Mouse (Mus musculus) intestine, postnatal 0 days (tissue): Measurements from ENCODE around the gene Psme1. TPM values are rescaled to one million over a fixed set of nuclear protein-coding genes. Genes with fewer than 3 reads are reported as not detected.

ENCODE experiments used
- ATAC-seq: fragments of 200-750 bp; cut with Nextera tagmentation; 2 replicates; pipeline ENCODE4 v1.8.0; 2017; ENCODE audit warnings: mild to moderate bottlenecking, moderate TSS enrichment, moderate library complexity
- H3K27ac ChIP-seq: fragments of 300-500 bp; sonication (generic); 2 replicates; pipeline ENCODE4 v1.5.1; 2014; ENCODE audit warnings: mild to moderate bottlenecking, low read depth, low read length, moderate library complexity
- H3K27me3 ChIP-seq: fragments of 300-500 bp; sonication (generic); replicated peaks from 2 replicates; pipeline ENCODE4 v1.6.1; 2014; ENCODE audit warnings: low read length, mixed read lengths; ENCODE audit not compliant: control insufficient read depth, insufficient read depth
- H3K36me3 ChIP-seq: fragments of 300-500 bp; sonication (generic); 2 replicates; pipeline ENCODE4 v1.6.1; 2014; ENCODE audit warnings: mild to moderate bottlenecking, moderate library complexity; ENCODE audit not compliant: control insufficient read depth, insufficient read depth
- H3K4me1 ChIP-seq: fragments of 300-500 bp; sonication (generic); replicated peaks from 2 replicates; pipeline ENCODE4 v1.6.1; 2014; ENCODE audit warnings: antibody characterized with exemption, low read length, mixed read lengths; ENCODE audit not compliant: control insufficient read depth, insufficient read depth
- H3K4me2 ChIP-seq: fragments of 300-500 bp; sonication (generic); replicated peaks from 2 replicates; pipeline ENCODE4 v1.6.1; 2014; ENCODE audit warnings: low read depth, mild to moderate bottlenecking, moderate library complexity
- H3K4me3 ChIP-seq: fragments of 300-500 bp; sonication (generic); 2 replicates; pipeline ENCODE4 v1.5.1; 2014; ENCODE audit warnings: low read depth, low read length
- H3K9ac ChIP-seq: fragments of 300-500 bp; sonication (generic); 2 replicates; pipeline ENCODE4 v1.6.1; 2014; ENCODE audit warnings: mild to moderate bottlenecking, low read depth, low read length
- H3K9me3 ChIP-seq: fragments of 300-500 bp; sonication (generic); 2 replicates; pipeline ENCODE4 v1.6.1; 2016; ENCODE audit warnings: mixed run types; ENCODE audit not compliant: control insufficient read depth
- CTCF ChIP-seq: sonication (generic); IDR thresholded peaks from 2 replicates; pipeline ENCODE4 v1.5.1; 2016; ENCODE audit warnings: low read depth, mild to moderate bottlenecking, control low read depth, antibody characterized with exemption, moderate library complexity
- WGBS: fragments of 180-500 bp; shearing (Covaris S2); extraction: QIAGEN DNeasy Blood & Tissue Kit; methylation state at CpG from one replicate; pipeline ENCODE4 v1.1.7; 2014; 5-methylcytosine and 5-hydroxymethylcytosine counted together
- polyA plus RNA-seq: library from polyadenylated mRNA; unstranded; fragments of >200 nt; fragmentation: Nextera tagmentation; extraction: Ambion mirVana; gene quantifications from 2 replicates; pipeline ENCODE4 v1.2.1, GENCODE M21; 2015

Psme1 gene
- polyA plus RNA-seq, 1 experiment from 2014 or later: 283 TPM

GRCm38 (mm10) chr14:55603633-55604576 lies 26.0 kb downstream of the Psme1 start:
- peak overlapping the region; percentile 68 for H3K4me2 ChIP-seq
- H3K36me3 ChIP-seq: peaks cover 79% of the 10 kb centered on the region

GRCm38 (mm10) chr14:55604823-55605222 lies 26.9 kb downstream of the Psme1 start:
- no peaks in the 10 kb centered on the region for H3K9me3 ChIP-seq
- H3K4me1 ChIP-seq: 0 out of 2 replicates have a peak, but pooled peaks cover 11% of the 10 kb centered on the region
- no peaks in the 10 kb centered on the region for H3K27me3 ChIP-seq
- no peak for ATAC-seq
- WGBS: 88% methylated on average over 11 of the region's 11 CpGs
- H3K4me3 ChIP-seq: peak overlapping the region; percentile 55
- no peak for TF ChIP-seq CTCF
- peak overlapping the region; percentile 66 for H3K9ac ChIP-seq
- H3K4me2 ChIP-seq: peak overlapping the region; percentile 68
- H3K36me3 ChIP-seq: peaks cover 78% of the 10 kb centered on the region
- H3K27ac ChIP-seq: peak overlapping the region; percentile 94; the same call in 1 of the 2 replicates

More at GRCm38 (mm10) chr14:55603633-55604576, 26.0 kb downstream of the Psme1 start:
- H3K27ac ChIP-seq: peak overlapping the region; percentile 94
- H3K9me3 ChIP-seq: no peaks in the 10 kb centered on the region
- H3K9ac ChIP-seq: peak overlapping the region; percentile 66
- WGBS: 12% methylated on average over 19 of the region's 19 CpGs
- 0 out of 2 replicates have a peak, but pooled peaks cover 11% of the 10 kb centered on the region for H3K4me1 ChIP-seq
- peak overlapping the region; percentile 55 for H3K4me3 ChIP-seq
- no peaks in the 10 kb centered on the region for H3K27me3 ChIP-seq
- peak; percentile 98 for TF ChIP-seq CTCF
- ATAC-seq: peak; percentile 83

- 87% methylated on average over 16 of the region's 16 CpGs for WGBS
- peak; percentile 31 for ATAC-seq
- TF ChIP-seq CTCF: no peak
- peak overlapping the region; percentile 35 for H3K4me2 ChIP-seq
- H3K36me3 ChIP-seq: peaks cover 72% of the 10 kb centered on the region
- no peaks in the 10 kb centered on the region for H3K9me3 ChIP-seq
- H3K4me1 ChIP-seq: 0 out of 2 replicates have a peak, but pooled peaks cover 11% of the 10 kb centered on the region
- H3K27me3 ChIP-seq: no peaks in the 10 kb centered on the region
- no peak overlapping the region for H3K9ac ChIP-seq
- H3K4me3 ChIP-seq: no peak overlapping the region
- peak overlapping the region; percentile 85 for H3K27ac ChIP-seq
Measured at GRCm38 (mm10) chr14:55605743-55606459, 28.0 kb downstream of the Psme1 start.

GRCm38 (mm10) chr14:55608339-55608738 lies 30.4 kb downstream of the Psme1 start:
- H3K9me3 ChIP-seq: no peaks in the 10 kb centered on the region
- H3K9ac ChIP-seq: no peak overlapping the region
- H3K36me3 ChIP-seq: peaks cover 47% of the 10 kb centered on the region
- H3K27me3 ChIP-seq: no peaks in the 10 kb centered on the region
- 92% methylated on average over 6 of the region's 6 CpGs for WGBS
- H3K4me3 ChIP-seq: no peak overlapping the region
- H3K4me2 ChIP-seq: no peak overlapping the region
- no peak for ATAC-seq
- 0 out of 2 replicates have a peak, but pooled peaks cover 11% of the 10 kb centered on the region for H3K4me1 ChIP-seq
- no peak for TF ChIP-seq CTCF
- H3K27ac ChIP-seq: peak overlapping the region; percentile 64; the same call in 1 of the 2 replicates

GRCm38 (mm10) chr14:55613346-55613745 lies 35.4 kb downstream of the Psme1 start:
- no peak overlapping the region for H3K4me2 ChIP-seq
- 52% methylated on average over 6 of the region's 6 CpGs for WGBS
- no peak for TF ChIP-seq CTCF
- H3K27me3 ChIP-seq: no peaks in the 10 kb centered on the region
- peaks cover 18% of the 10 kb centered on the region for H3K36me3 ChIP-seq
- ATAC-seq: no peak
- H3K4me3 ChIP-seq: no peak overlapping the region
- peak overlapping the region; percentile 35; the same call in 1 of the 2 replicates for H3K27ac ChIP-seq
- no peaks in the 10 kb centered on the region for H3K9me3 ChIP-seq
- H3K9ac ChIP-seq: no peak overlapping the region
- H3K4me1 ChIP-seq: 0 out of 2 replicates have a peak, but pooled peaks cover 4% of the 10 kb centered on the region
